Mouse (Mus musculus): ENCODE measurements at regions not wholly inside any gene's neighbourhood (a gene's known extent, or its start where the extent isn't known, plus 50 kb on each side); places are given as distances from the start of the nearest gene placed in this dataset.
A peak's percentile ranks its signal among the peaks of the same experiment; 100 is the strongest.
"Not testable (repeated sequence)": the region's sequence is repeated elsewhere in the genome, so short reads cannot be mapped to it uniquely, and the experiment has no call there.

- no peak for DNase-seq (ENCODE audit: low read depth, low spot score)
These were observed 87.5 kb upstream of the Ppp2r2d start for GRCm38 (mm10) chr7:138758386-138758785.

- no peak for DNase-seq (ENCODE audit: low read depth, low spot score)
These were observed 97.4 kb upstream of the Ppp2r2d start for GRCm38 (mm10) chr7:138748442-138748841.

GRCm38 (mm10) chr7:138746616-138747015 is 99.3 kb upstream of the Ppp2r2d start:
- no peak for DNase-seq (ENCODE audit: low read depth, low spot score)

- no peak for DNase-seq (ENCODE audit: low read depth, low spot score)
These were observed 103.4 kb upstream of the Ppp2r2d start for GRCm38 (mm10) chr7:138742516-138742845.

- peak; percentile 19 for DNase-seq (ENCODE audit: low read depth, low spot score)
These were observed 103.9 kb upstream of the Ppp2r2d start for GRCm38 (mm10) chr7:138741816-138742515.

- DNase-seq (ENCODE audit: low read depth, low spot score) = peak; percentile 56
These were observed 111.6 kb upstream of the Ppp2r2d start for GRCm38 (mm10) chr7:138734254-138734653.

GRCm38 (mm10) chr7:138724829-138725228 is 121.0 kb upstream of the Ppp2r2d start:
- DNase-seq (ENCODE audit: low read depth, low spot score) = no peak

GRCm38 (mm10) chr7:138719608-138720007 is 126.3 kb upstream of the Ppp2r2d start:
- no peak for DNase-seq (ENCODE audit: low read depth, low spot score)

- no peak for DNase-seq (ENCODE audit: low read depth, low spot score)
These were observed 126.8 kb upstream of the Ppp2r2d start for GRCm38 (mm10) chr7:138719115-138719514.

- DNase-seq (ENCODE audit: low read depth, low spot score) = no peak
These were observed 131.1 kb upstream of the Ppp2r2d start for GRCm38 (mm10) chr7:138714731-138715130.

- no peak for DNase-seq (ENCODE audit: low read depth, low spot score)
These were observed 137.5 kb upstream of the Ppp2r2d start for GRCm38 (mm10) chr7:138708373-138708772.

GRCm38 (mm10) chr7:138699599-138699998 is 146.3 kb upstream of the Ppp2r2d start:
- not testable (repeated sequence) for DNase-seq (ENCODE audit: low read depth, low spot score)

- DNase-seq (ENCODE audit: low read depth, low spot score) = no peak
These were observed 163.7 kb upstream of the Ppp2r2d start for GRCm38 (mm10) chr7:138682161-138682560.

GRCm38 (mm10) chr7:138680530-138680929 is 165.3 kb upstream of the Ppp2r2d start:
- DNase-seq (ENCODE audit: low read depth, low spot score) = no peak

- DNase-seq (ENCODE audit: low read depth, low spot score) = no peak
These were observed 166.3 kb upstream of the Ppp2r2d start for GRCm38 (mm10) chr7:138679575-138679974.

- DNase-seq (ENCODE audit: low read depth, low spot score) = no peak
These were observed 172.9 kb upstream of the Ppp2r2d start for GRCm38 (mm10) chr7:138672959-138673358.

- DNase-seq (ENCODE audit: low read depth, low spot score) = peak; percentile 26
These were observed 177.5 kb upstream of the Ppp2r2d start for GRCm38 (mm10) chr7:138668337-138668736.

- DNase-seq (ENCODE audit: low read depth, low spot score) = no peak
These were observed 185.8 kb upstream of the Ppp2r2d start for GRCm38 (mm10) chr7:138660124-138660523.

- DNase-seq (ENCODE audit: low read depth, low spot score) = no peak
These were observed 188.4 kb upstream of the Ppp2r2d start for GRCm38 (mm10) chr7:138657521-138657920.

GRCm38 (mm10) chr7:138657076-138657475 is 188.8 kb upstream of the Ppp2r2d start:
- no peak for DNase-seq (ENCODE audit: low read depth, low spot score)

GRCm38 (mm10) chr7:138655940-138656339 is 189.9 kb upstream of the Ppp2r2d start:
- DNase-seq (ENCODE audit: low read depth, low spot score) = peak; percentile 12

GRCm38 (mm10) chr7:138650946-138651345 is 194.9 kb upstream of the Ppp2r2d start:
- DNase-seq (ENCODE audit: low read depth, low spot score) = no peak

- no peak for DNase-seq (ENCODE audit: low read depth, low spot score)
These were observed 198.2 kb upstream of the Ppp2r2d start for GRCm38 (mm10) chr7:138647636-138648035.

All from ZHBTc4 (cell line).